Mouse (Mus musculus): Measurements from ENCODE around the gene Plcb3. TPM values are rescaled to one million over a fixed set of nuclear protein-coding genes. Genes with fewer than 3 reads are reported as not detected.
"Not testable (repeated sequence)": the region's sequence is repeated elsewhere in the genome, so short reads cannot be mapped to it uniquely, and the experiment has no call there.

Plcb3 gene
- polyA plus RNA-seq, 1 experiment from 2014 or later = 14.8 TPM

GRCm38 (mm10) chr19:6992011-6992858 lies 16.0 kb upstream of the Plcb3 start, which contains the start of gene Dnajc4:
TSS of gene Dnajc4 (minus strand) at chr19:6992572.
- Histone ChIP-seq H3K9ac (ENCODE audit: low read depth, low read length) (peak within 1 kb of the TSS; percentile 58), H3K36me3 (ENCODE audit: control insufficient read depth, insufficient read depth, low read length) (no peaks in the 10 kb centered on the region), H3K27ac (ENCODE audit: low read depth, low read length) (peak within 1 kb of the TSS; percentile 73), H3K4me1 (replicated peaks; ENCODE audit: control insufficient read depth, insufficient read depth, low read length) (peaks cover 13% of the 10 kb centered on the region), H3K27me3 (ENCODE audit: control insufficient read depth, insufficient read depth, low read length) (no peaks in the 10 kb centered on the region), H3K9me3 (ENCODE audit: control insufficient read depth, low read length) (no peaks in the 10 kb centered on the region), H3K4me3 (ENCODE audit: low read depth, low read length) (peak within 1 kb of the TSS; percentile 43), H3K4me2 (replicated peaks; ENCODE audit: low read depth, low read length) (peak within 1 kb of the TSS; percentile 84)
- peak; percentile 96 for ATAC-seq (ENCODE audit: low FRiP score)
- peak; percentile 96 for DNase-seq (ENCODE audit: low spot score)
- WGBS = 1% methylated on average over 36 of the region's 37 CpGs

GRCm38 (mm10) chr19:6991166-6991565 lies 14.9 kb upstream of the Plcb3 start:
- not testable (repeated sequence) for H3K4me2 ChIP-seq (replicated peaks; ENCODE audit: low read depth, low read length); H3K9me3 ChIP-seq (ENCODE audit: control insufficient read depth, low read length); H3K27me3 ChIP-seq (ENCODE audit: control insufficient read depth, insufficient read depth, low read length); H3K36me3 ChIP-seq (ENCODE audit: control insufficient read depth, insufficient read depth, low read length); ATAC-seq (ENCODE audit: low FRiP score); H3K4me1 ChIP-seq (replicated peaks; ENCODE audit: control insufficient read depth, insufficient read depth, low read length); H3K4me3 ChIP-seq (ENCODE audit: low read depth, low read length); H3K9ac ChIP-seq (ENCODE audit: low read depth, low read length); DNase-seq (ENCODE audit: low spot score); H3K27ac ChIP-seq (ENCODE audit: low read depth, low read length)
- 92% methylated on average over 6 of the region's 6 CpGs for WGBS

- no peaks in the 10 kb centered on the region for H3K9me3 ChIP-seq (ENCODE audit: control insufficient read depth, low read length)
- H3K4me2 ChIP-seq (replicated peaks; ENCODE audit: low read depth, low read length) = no peak overlapping the region
- DNase-seq (ENCODE audit: low spot score) = no peak
- ATAC-seq (ENCODE audit: low FRiP score) = no peak
- WGBS = 91% methylated on average over 6 of the region's 6 CpGs
- no peak overlapping the region for H3K4me3 ChIP-seq (ENCODE audit: low read depth, low read length)
- no peaks in the 10 kb centered on the region for H3K27me3 ChIP-seq (ENCODE audit: control insufficient read depth, insufficient read depth, low read length)
- no peak overlapping the region for H3K9ac ChIP-seq (ENCODE audit: low read depth, low read length)
- H3K36me3 ChIP-seq (ENCODE audit: control insufficient read depth, insufficient read depth, low read length) = no peaks in the 10 kb centered on the region
- H3K27ac ChIP-seq (ENCODE audit: low read depth, low read length) = no peak overlapping the region
- peaks cover 7% of the 10 kb centered on the region for H3K4me1 ChIP-seq (replicated peaks; ENCODE audit: control insufficient read depth, insufficient read depth, low read length)
Measured at GRCm38 (mm10) chr19:6990712-6991111, 14.4 kb upstream of the Plcb3 start.

GRCm38 (mm10) chr19:6989251-6989650 lies 13.0 kb upstream of the Plcb3 start:
- ATAC-seq (ENCODE audit: low FRiP score) (no peak), DNase-seq (ENCODE audit: low spot score) (no peak)
- H3K27ac ChIP-seq (ENCODE audit: low read depth, low read length) = no peak overlapping the region
- peaks cover 7% of the 10 kb centered on the region for H3K4me1 ChIP-seq (replicated peaks; ENCODE audit: control insufficient read depth, insufficient read depth, low read length)
- no peak overlapping the region for H3K4me3 ChIP-seq (ENCODE audit: low read depth, low read length)
- no peak overlapping the region for H3K9ac ChIP-seq (ENCODE audit: low read depth, low read length)
- no peaks in the 10 kb centered on the region for H3K27me3 ChIP-seq (ENCODE audit: control insufficient read depth, insufficient read depth, low read length)
- no peak overlapping the region for H3K4me2 ChIP-seq (replicated peaks; ENCODE audit: low read depth, low read length)
- WGBS = 80% methylated on average over 8 of the region's 8 CpGs
- no peaks in the 10 kb centered on the region for H3K36me3 ChIP-seq (ENCODE audit: control insufficient read depth, insufficient read depth, low read length)
- no peaks in the 10 kb centered on the region for H3K9me3 ChIP-seq (ENCODE audit: control insufficient read depth, low read length)

- peak overlapping the region; percentile 77 for H3K4me3 ChIP-seq (ENCODE audit: low read depth, low read length)
- peak overlapping the region; percentile 99 for H3K4me2 ChIP-seq (replicated peaks; ENCODE audit: low read depth, low read length)
- H3K9me3 ChIP-seq (ENCODE audit: control insufficient read depth, low read length) = no peaks in the 10 kb centered on the region
- peaks cover 4% of the 10 kb centered on the region for H3K4me1 ChIP-seq (replicated peaks; ENCODE audit: control insufficient read depth, insufficient read depth, low read length)
- WGBS = under 1% methylated on average over 8 of the region's 8 CpGs
- no peaks in the 10 kb centered on the region for H3K27me3 ChIP-seq (ENCODE audit: control insufficient read depth, insufficient read depth, low read length)
- no peaks in the 10 kb centered on the region for H3K36me3 ChIP-seq (ENCODE audit: control insufficient read depth, insufficient read depth, low read length)
- H3K9ac ChIP-seq (ENCODE audit: low read depth, low read length) = peak overlapping the region; percentile 89
- peak overlapping the region; percentile 67 for H3K27ac ChIP-seq (ENCODE audit: low read depth, low read length)
- ATAC-seq (ENCODE audit: low FRiP score) = no peak
- DNase-seq (ENCODE audit: low spot score) = no peak
Measured at GRCm38 (mm10) chr19:6987904-6988285, 11.6 kb upstream of the Plcb3 start.

GRCm38 (mm10) chr19:6987061-6987903 lies 11.0 kb upstream of the Plcb3 start, which contains the start of gene Vegfb:
TSS of gene Vegfb (minus strand) at chr19:6987651.
- peak; percentile 65 for ATAC-seq (ENCODE audit: low FRiP score)
- H3K36me3 ChIP-seq (ENCODE audit: control insufficient read depth, insufficient read depth, low read length) = no peaks in the 10 kb centered on the region
- peaks cover 3% of the 10 kb centered on the region for H3K4me1 ChIP-seq (replicated peaks; ENCODE audit: control insufficient read depth, insufficient read depth, low read length)
- H3K27me3 ChIP-seq (ENCODE audit: control insufficient read depth, insufficient read depth, low read length) = no peaks in the 10 kb centered on the region
- peak within 1 kb of the TSS; percentile 77 for H3K4me3 ChIP-seq (ENCODE audit: low read depth, low read length)
- WGBS = under 1% methylated on average over 66 of the region's 85 CpGs
- peak within 1 kb of the TSS; percentile 67 for H3K27ac ChIP-seq (ENCODE audit: low read depth, low read length)
- DNase-seq (ENCODE audit: low spot score) = peak; percentile 65
- no peaks in the 10 kb centered on the region for H3K9me3 ChIP-seq (ENCODE audit: control insufficient read depth, low read length)
- H3K9ac ChIP-seq (ENCODE audit: low read depth, low read length) = peak within 1 kb of the TSS; percentile 89
- H3K4me2 ChIP-seq (replicated peaks; ENCODE audit: low read depth, low read length) = peak within 1 kb of the TSS; percentile 99

GRCm38 (mm10) chr19:6985951-6986708 lies 9.9 kb upstream of the Plcb3 start:
- H3K27me3 ChIP-seq (ENCODE audit: control insufficient read depth, insufficient read depth, low read length) = no peaks in the 10 kb centered on the region
- H3K4me1 ChIP-seq (replicated peaks; ENCODE audit: control insufficient read depth, insufficient read depth, low read length) = peaks cover 3% of the 10 kb centered on the region
- H3K9ac ChIP-seq (ENCODE audit: low read depth, low read length) = no peak overlapping the region
- peak overlapping the region; percentile 99 for H3K4me2 ChIP-seq (replicated peaks; ENCODE audit: low read depth, low read length)
- H3K4me3 ChIP-seq (ENCODE audit: low read depth, low read length) = peak overlapping the region; percentile 77
- no peak overlapping the region for H3K27ac ChIP-seq (ENCODE audit: low read depth, low read length)
- no peak for ATAC-seq (ENCODE audit: low FRiP score)
- H3K36me3 ChIP-seq (ENCODE audit: control insufficient read depth, insufficient read depth, low read length) = no peaks in the 10 kb centered on the region
- WGBS = 84% methylated on average over 10 of the region's 10 CpGs
- H3K9me3 ChIP-seq (ENCODE audit: control insufficient read depth, low read length) = no peaks in the 10 kb centered on the region
- no peak for DNase-seq (ENCODE audit: low spot score)

- H3K36me3 ChIP-seq (ENCODE audit: control insufficient read depth, insufficient read depth, low read length) = no peaks in the 10 kb centered on the region
- 80% methylated on average over 19 of the region's 19 CpGs for WGBS
- H3K4me3 ChIP-seq (ENCODE audit: low read depth, low read length) = no peak overlapping the region
- no peak overlapping the region for H3K27ac ChIP-seq (ENCODE audit: low read depth, low read length)
- no peaks in the 10 kb centered on the region for H3K27me3 ChIP-seq (ENCODE audit: control insufficient read depth, insufficient read depth, low read length)
- H3K9me3 ChIP-seq (ENCODE audit: control insufficient read depth, low read length) = no peaks in the 10 kb centered on the region
- no peak overlapping the region for H3K4me2 ChIP-seq (replicated peaks; ENCODE audit: low read depth, low read length)
- no peak overlapping the region for H3K9ac ChIP-seq (ENCODE audit: low read depth, low read length)
- peaks cover 7% of the 10 kb centered on the region for H3K4me1 ChIP-seq (replicated peaks; ENCODE audit: control insufficient read depth, insufficient read depth, low read length)
- DNase-seq (ENCODE audit: low spot score) (no peak), ATAC-seq (ENCODE audit: low FRiP score) (no peak)
Measured at GRCm38 (mm10) chr19:6985300-6985699, 9.0 kb upstream of the Plcb3 start.
